Mouse (Mus musculus): ENCODE measurements at regions not wholly inside any gene's neighbourhood (a gene's known extent, or its start where the extent isn't known, plus 50 kb on each side); places are given as distances from the start of the nearest gene placed in this dataset.

- TF ChIP-seq GATA1 (IDR thresholded peaks at IDR 0.05; ENCODE audit: low read length): no peak
Observed at GRCm38 (mm10) chr3:50976141-50976780, 248.0 kb upstream of the Noct start.

GRCm38 (mm10) chr3:50976818-50977217 lies 247.4 kb upstream of the Noct start:
- no peak for TF ChIP-seq GATA1 (IDR thresholded peaks at IDR 0.05; ENCODE audit: low read length)

- TF ChIP-seq GATA1 (IDR thresholded peaks at IDR 0.05; ENCODE audit: low read length): no peak
Observed at GRCm38 (mm10) chr3:50978636-50979035, 245.6 kb upstream of the Noct start.

GRCm38 (mm10) chr3:50979592-50979991 lies 244.7 kb upstream of the Noct start:
- TF ChIP-seq GATA1 (IDR thresholded peaks at IDR 0.05; ENCODE audit: low read length): no peak

GRCm38 (mm10) chr3:50981751-50982150 lies 242.5 kb upstream of the Noct start:
- no peak for TF ChIP-seq GATA1 (IDR thresholded peaks at IDR 0.05; ENCODE audit: low read length)

GRCm38 (mm10) chr3:50982649-50983048 lies 241.6 kb upstream of the Noct start:
- TF ChIP-seq GATA1 (IDR thresholded peaks at IDR 0.05; ENCODE audit: low read length): no peak

GRCm38 (mm10) chr3:50983126-50983525 lies 241.1 kb upstream of the Noct start:
- no peak for TF ChIP-seq GATA1 (IDR thresholded peaks at IDR 0.05; ENCODE audit: low read length)

GRCm38 (mm10) chr3:50983962-50984765 lies 240.1 kb upstream of the Noct start:
- no peak for TF ChIP-seq GATA1 (IDR thresholded peaks at IDR 0.05; ENCODE audit: low read length)

GRCm38 (mm10) chr3:50987821-50988220 lies 236.4 kb upstream of the Noct start:
- no peak for TF ChIP-seq GATA1 (IDR thresholded peaks at IDR 0.05; ENCODE audit: low read length)

GRCm38 (mm10) chr3:50990810-50991209 lies 233.4 kb upstream of the Noct start:
- no peak for TF ChIP-seq GATA1 (IDR thresholded peaks at IDR 0.05; ENCODE audit: low read length)

- no peak for TF ChIP-seq GATA1 (IDR thresholded peaks at IDR 0.05; ENCODE audit: low read length)
Observed at GRCm38 (mm10) chr3:50992581-50993313, 231.5 kb upstream of the Noct start.

- no peak for TF ChIP-seq GATA1 (IDR thresholded peaks at IDR 0.05; ENCODE audit: low read length)
Observed at GRCm38 (mm10) chr3:50999745-51000144, 224.5 kb upstream of the Noct start.

- TF ChIP-seq GATA1 (IDR thresholded peaks at IDR 0.05; ENCODE audit: low read length): no peak
Observed at GRCm38 (mm10) chr3:51000938-51001337, 223.3 kb upstream of the Noct start.

- TF ChIP-seq GATA1 (IDR thresholded peaks at IDR 0.05; ENCODE audit: low read length): no peak
Observed at GRCm38 (mm10) chr3:51002662-51003061, 221.6 kb upstream of the Noct start.

- no peak for TF ChIP-seq GATA1 (IDR thresholded peaks at IDR 0.05; ENCODE audit: low read length)
Observed at GRCm38 (mm10) chr3:51003506-51004170, 220.6 kb upstream of the Noct start.

- no peak for TF ChIP-seq GATA1 (IDR thresholded peaks at IDR 0.05; ENCODE audit: low read length)
Observed at GRCm38 (mm10) chr3:51004216-51004615, 220.0 kb upstream of the Noct start.
